Mouse (Mus musculus) ES-CJ7 (cell line): ENCODE results near the gene Bmp2k.

Source experiments
- DNase-seq: peaks from one replicate; pipeline ENCODE4 v3.0.0; 2011; ENCODE audit warnings: low read depth, low spot score

Gene Bmp2k

DNA sequence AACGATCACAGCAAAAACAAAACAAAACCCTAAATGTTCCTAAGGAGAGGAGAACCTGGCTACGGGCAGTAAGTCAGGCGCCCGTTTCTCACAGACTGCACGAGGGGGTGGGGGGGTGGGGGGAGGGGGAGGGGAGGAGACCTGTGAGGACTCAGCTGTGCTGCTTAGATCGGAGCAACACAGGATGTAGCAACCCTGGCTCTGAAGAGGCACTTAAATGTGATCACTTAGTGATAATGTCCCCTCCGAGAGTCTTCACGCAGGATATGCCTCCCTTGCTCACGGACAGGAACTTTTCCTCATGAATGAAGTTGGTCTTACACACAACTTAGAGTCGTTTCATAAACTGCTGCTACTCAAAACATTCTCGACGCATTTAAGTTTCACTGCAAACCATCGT lies 97.8 kb downstream of the Bmp2k start:
- no peak for DNase-seq

DNA sequence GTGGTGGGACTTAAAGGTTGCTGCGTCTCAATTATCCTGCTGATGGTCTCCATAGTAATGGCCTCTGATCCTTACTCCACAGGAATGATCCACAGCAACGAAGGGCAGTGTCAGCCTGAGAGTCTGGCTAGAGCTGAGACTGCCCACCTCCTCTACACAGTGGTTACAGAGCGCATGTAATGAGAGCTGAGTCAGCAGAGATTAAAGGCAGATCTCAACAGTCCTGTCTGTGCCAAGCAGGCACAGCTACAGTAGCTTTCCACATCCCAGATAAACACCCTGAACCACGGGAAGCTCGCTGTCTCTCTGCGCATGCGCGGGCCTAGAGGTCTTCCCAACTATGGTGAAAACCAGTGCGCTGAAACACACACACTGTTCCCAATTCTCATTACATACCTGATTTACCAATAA lies 100.1 kb downstream of the Bmp2k start:
- DNase-seq: no peak

DNA sequence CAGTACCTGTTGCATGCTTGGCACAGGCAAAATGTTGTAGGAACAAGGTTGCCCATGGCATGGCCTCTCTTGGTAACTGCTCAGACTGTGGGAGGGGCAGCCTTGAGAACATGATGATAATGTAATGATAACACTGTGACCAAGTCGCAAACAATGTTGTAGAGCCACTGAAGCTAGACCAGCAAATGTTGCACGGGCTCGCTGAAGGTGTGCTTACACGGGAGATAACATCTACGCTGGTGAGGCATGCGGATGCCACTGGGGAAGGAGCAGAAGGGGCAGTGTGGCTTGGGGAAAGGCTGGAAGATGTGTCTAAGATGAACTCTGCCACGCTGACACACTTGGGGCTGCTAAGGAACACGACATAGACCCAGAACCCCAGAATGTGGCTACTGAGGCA lies 102.5 kb downstream of the Bmp2k start:
- no peak for DNase-seq

DNA sequence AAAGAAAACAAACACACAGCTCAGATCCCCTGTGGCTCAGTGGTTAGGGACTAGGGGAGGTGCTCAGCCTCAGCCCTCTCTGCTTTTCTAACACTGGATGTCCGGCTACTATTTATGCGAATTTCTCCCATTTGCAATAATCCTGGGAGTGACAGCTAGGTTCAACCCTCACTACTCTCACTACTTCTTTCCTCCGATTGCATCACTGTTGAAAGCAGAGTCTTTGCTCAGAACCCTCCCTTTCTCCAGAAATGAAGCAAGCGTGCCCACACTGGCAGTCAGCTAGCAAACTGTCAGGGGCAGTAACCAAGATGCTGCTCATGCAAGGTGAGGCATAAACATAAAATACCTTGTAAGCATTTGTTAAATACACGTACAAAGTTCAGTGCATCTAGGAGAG lies 110.8 kb downstream of the Bmp2k start:
- no peak for DNase-seq

DNA sequence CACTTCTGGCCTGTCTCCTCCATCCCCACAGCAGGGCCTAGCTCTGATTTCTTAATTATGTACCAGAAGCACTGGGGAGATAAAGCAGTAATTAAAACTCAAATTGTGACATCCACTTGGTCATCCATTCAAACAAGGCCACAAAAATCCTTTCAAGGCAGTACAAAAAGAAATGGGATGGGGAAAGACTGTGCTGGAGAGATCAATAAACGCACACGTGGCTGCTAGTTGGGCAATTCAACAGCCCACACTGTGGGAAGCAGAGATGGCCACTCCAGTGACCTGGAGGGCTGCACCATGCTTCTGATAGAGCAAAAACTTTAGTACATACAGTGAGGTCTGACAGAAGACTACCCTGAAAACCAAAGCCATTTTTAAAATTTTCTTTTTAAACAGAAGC lies 112.6 kb downstream of the Bmp2k start:
- no peak for DNase-seq

DNA sequence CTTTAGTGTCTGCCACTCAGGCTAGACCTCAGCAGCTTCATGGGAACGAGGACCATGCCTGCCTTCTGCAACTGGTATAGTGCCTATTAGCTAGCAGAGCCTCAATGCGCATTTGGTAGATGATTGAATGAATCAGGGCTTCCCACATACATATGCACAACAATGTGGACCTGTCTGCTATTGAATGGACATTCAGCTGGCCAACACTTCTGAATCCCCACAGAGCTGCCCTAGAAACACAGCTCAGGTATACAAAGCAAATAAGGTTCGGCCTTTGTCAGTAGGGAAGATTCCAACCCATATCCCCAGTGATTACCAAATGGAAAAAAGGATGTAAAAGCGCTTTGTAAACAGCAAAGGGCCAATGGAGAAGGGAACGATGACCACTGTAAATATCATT lies 113.2 kb downstream of the Bmp2k start:
- DNase-seq: no peak

DNA sequence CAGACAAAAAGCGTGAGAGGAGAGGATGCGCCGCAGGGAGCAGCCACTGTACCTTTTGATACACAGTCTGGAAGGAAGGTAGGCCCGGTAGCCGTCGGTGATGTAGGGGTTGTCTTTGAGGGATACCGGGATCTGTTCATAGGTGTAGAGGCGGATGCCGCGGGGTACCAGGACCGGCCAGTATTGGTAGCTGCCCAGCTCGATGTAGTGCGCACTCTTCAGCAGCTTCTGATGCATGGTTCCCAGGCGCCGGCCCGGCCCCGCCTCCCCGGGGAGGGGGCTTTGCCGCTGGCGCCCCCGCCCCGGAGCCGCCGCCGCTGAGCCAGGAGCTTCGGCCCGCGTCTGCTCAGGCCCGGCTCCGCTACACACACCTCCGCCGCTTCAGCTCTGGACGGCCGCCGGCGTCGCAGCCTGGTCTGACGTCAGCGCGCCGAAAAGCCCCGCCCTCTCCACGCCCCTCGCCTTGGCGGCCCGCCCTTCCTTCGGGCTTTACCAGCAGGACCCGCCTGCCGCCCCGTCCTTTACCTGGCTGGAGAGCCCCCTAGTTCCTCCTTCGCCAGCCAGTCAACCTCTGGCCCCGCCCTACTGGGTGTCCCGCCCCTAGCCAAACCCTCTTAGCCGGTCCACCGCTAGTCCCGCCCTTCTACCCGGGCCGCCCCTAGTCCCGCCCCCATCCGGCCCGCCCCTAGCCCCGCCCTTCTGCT lies 113.9 kb downstream of the Bmp2k start, which contains the start of gene Paqr3:
TSS of gene Paqr3 (minus strand) at position 390 of the 704 bp plus-strand sequence.
- peak; percentile 96 for DNase-seq

DNA sequence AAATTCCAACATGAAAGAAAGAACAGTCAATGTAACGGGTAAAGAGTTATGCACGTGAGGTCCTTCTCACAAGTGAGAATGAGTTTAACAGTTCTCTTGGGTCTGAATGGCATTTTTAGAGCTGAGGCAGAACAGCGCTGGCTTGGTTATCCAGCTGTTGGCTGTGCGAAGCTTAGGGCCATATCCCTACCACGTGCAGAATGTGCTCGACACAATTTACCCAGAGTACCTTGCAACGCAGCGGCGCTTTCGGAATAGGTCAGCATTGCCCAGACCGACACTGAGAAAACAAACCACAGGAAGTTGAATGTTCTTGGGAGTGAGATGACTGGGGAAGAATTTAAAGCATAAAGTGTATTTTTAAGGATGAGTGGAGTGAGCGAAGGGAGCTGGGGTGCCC lies 127.5 kb downstream of the Bmp2k start:
- no peak for DNase-seq

DNA sequence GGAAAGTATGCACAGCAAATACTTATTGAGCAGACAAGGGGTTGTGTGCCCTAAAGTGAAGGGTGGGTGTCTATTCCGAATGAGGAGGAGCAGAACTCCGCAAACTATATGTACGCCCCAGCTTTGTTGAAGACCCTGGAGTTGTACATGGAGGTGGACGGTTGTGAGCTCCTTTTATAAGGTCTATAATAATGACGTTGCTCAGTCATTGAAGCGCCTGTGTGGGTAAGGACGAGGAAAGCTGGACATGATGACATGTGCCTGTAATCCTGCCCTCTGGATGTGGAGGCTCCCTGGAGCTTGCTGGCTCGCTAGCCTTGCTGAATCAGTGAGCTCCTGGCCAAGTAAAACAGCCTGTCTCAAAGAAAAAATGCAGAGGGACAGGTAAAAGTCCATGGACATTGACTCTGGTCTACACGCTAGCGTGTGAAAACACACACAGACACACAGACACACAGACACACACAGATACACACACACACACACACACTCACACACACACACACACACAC lies 128.0 kb downstream of the Bmp2k start:
- DNase-seq: no peak

DNA sequence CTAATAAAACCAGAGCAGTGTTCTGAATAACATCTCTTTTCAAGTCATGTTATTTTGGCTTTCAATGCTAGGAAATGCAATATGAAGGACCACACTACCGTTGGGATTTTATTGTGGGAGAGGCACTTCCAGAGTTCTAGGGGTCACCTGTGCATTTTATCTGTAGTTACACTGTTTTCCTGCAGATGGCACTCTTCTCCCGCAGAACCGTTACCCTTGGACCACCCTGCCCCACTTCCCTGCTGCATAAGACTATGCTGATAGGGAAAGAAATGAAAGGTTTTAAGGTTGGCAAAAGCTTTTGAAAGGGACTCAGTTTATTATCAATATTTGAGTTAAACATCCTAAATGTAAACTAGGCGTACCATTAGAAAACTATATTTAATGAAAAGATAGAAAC lies 128.5 kb downstream of the Bmp2k start:
- DNase-seq: peak; percentile 58

DNA sequence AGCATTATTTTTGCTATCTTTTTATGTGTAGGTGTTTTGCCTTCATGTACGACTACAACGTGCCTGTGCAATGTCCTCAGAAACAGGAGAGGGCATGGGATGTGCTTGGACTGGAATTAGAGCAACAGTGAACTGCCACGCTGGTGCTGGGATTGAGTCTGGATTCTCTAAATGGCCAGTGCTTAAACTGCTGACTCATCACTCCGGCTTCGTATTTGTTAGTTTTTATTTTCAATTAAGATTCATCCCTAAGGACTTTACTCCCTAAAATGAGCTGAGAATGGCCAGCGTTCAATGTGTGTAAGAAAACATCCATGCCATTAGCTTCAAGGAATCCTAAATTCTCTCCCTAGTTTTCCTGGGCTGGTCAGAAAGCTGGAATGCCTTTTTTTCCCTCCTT lies 129.8 kb downstream of the Bmp2k start:
- no peak for DNase-seq

DNA sequence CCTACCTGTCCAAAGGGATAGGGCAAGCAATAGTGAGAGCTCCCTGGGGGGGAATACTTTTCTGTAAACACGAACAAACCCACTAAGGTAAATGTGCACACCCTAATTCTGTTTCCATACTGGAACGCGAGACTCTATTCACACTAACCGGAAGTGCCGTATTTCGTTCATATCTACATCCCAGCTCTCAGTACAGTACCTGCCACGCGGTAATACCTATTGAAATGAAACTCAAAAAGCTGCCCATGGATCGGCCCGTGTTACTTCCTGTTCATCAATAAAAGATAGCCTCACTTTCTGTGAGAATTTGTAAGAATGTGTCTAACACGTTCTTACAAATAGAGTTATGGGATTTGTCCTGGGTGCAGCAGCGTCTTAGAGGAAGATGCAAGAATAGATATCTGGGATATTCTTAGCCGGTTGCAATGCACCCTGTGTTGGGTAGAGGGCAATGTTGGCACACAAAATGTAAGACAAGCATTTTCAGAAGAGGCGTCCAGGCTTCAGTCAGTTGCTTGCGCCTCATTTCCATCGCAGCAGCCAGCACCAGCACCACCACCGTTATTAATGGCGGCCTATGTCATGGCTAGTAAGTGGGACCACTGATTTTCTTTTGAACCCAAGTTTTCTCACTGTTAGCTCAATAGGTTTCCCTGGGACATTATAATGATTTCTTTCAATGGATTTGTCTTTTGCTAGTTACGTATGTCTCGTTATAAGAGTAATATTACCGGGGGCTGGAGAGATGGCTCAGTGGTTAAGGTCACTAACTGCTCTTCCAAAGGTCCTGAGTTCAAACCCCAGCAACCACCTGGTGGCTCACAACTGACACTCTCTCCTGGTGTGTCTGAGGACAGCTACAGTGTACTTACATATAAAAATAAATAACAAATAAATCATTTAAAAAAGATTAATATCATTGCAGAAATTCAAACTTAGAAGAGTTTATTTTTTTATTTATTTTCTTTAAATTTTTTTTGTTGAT lies 131.0 kb downstream of the Bmp2k start:
- DNase-seq: peak; percentile 86

DNA sequence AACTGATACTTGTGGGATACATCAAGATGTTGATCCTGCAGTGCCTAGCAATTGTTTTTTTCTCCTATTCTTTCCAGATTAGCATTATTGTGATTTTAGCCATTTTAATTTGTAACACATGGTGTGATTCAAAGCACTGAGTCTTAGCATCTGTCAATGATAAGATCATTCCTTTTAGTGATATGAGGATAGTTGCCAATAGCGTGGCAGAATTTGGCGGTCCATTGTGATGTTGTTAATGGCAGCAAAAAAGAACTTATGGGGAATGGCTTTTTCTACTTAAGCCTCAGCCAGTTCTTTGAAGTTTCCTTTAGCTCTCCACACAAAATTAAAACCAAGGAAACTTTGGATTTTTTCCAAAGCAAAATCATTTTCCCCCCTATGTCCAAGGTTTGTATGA lies 132.1 kb downstream of the Bmp2k start:
- DNase-seq: no peak

DNA sequence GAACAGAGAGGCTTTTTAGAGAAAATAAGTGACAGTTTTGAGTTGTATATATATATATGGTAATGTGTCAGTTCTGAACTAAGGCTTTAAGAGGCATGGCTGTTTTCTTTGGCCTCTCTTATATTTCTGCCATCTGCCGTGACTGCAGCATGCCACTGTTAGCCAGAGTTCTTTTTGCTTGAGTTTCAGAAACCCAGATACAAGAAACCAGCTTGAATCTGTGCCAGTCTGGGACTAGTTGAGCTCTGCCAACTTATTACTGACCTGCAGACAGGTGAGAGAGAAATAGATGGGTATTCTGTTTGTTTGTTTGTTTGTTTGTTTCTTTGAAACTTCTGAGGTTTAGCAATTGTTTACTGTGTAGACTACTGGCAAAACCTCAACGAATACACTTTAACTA lies 137.8 kb downstream of the Bmp2k start:
- DNase-seq: no peak
